Mouse (Mus musculus) midbrain, embryonic 16.5 days (tissue): Measurements from ENCODE around the gene Sft2d2. TPM values are rescaled to one million over a fixed set of nuclear protein-coding genes. Genes with fewer than 3 reads are reported as not detected.

Experiments used
- ATAC-seq: fragments of 200-750 bp; cut with Nextera tagmentation; 2 replicates; pipeline ENCODE4 v1.8.0; 2017; ENCODE audit warnings: moderate TSS enrichment
- H3K27ac ChIP-seq: fragments of 300-500 bp; sonication (generic); 2 replicates; pipeline ENCODE4 v1.5.1; 2014; ENCODE audit warnings: mild to moderate bottlenecking, low read length, mixed read lengths
- H3K27me3 ChIP-seq: fragments of 300-500 bp; sonication (generic); 2 replicates; pipeline ENCODE4 v1.6.1; 2014; ENCODE audit warnings: low read depth, low read length, mixed read lengths; ENCODE audit not compliant: control insufficient read depth, insufficient read depth
- H3K36me3 ChIP-seq: fragments of 300-500 bp; sonication (generic); 2 replicates; pipeline ENCODE4 v1.6.1; 2014; ENCODE audit warnings: mild to moderate bottlenecking, low read length, moderate library complexity, mixed read lengths; ENCODE audit not compliant: control insufficient read depth, insufficient read depth
- H3K4me1 ChIP-seq: fragments of 300-500 bp; sonication (generic); 2 replicates; pipeline ENCODE4 v1.6.1; 2014; ENCODE audit warnings: mild to moderate bottlenecking, low read length, mixed read lengths; ENCODE audit not compliant: control insufficient read depth, insufficient read depth
- H3K4me2 ChIP-seq: fragments of 300-500 bp; sonication (generic); 2 replicates; pipeline ENCODE4 v1.6.1; 2014; ENCODE audit warnings: mild to moderate bottlenecking, low read length, mixed read lengths
- H3K4me3 ChIP-seq: fragments of 300-500 bp; sonication (generic); 2 replicates; pipeline ENCODE4 v1.5.1; 2014; ENCODE audit warnings: low read depth, mild to moderate bottlenecking, low read length, moderate library complexity, mixed read lengths
- H3K9ac ChIP-seq: fragments of 300-500 bp; sonication (generic); 2 replicates; pipeline ENCODE4 v1.6.1; 2014; ENCODE audit warnings: low read depth, low read length, mixed read lengths
- H3K9me3 ChIP-seq: fragments of 300-500 bp; sonication (generic); replicated peaks from 2 replicates; pipeline ENCODE4 v1.6.1; 2014; ENCODE audit warnings: mild to moderate bottlenecking, low read length, mixed read lengths; ENCODE audit not compliant: control insufficient read depth, poor library complexity, severe bottlenecking
- WGBS: fragments of 180-500 bp; shearing (Covaris S2); extraction: QIAGEN DNeasy Blood & Tissue Kit; methylation state at CpG from one replicate; pipeline ENCODE4 v1.1.7; 2014; 5-methylcytosine and 5-hydroxymethylcytosine counted together
- polyA plus RNA-seq: library from polyadenylated mRNA; unstranded; fragments of >200 nt; fragmentation: Nextera tagmentation; extraction: Ambion mirVana; gene quantifications from 2 replicates; pipeline ENCODE4 v1.2.1, GENCODE M21; 2015

The Sft2d2 gene
- polyA plus RNA-seq, 1 experiment from 2014 or later, result 5.9 TPM

DNA sequence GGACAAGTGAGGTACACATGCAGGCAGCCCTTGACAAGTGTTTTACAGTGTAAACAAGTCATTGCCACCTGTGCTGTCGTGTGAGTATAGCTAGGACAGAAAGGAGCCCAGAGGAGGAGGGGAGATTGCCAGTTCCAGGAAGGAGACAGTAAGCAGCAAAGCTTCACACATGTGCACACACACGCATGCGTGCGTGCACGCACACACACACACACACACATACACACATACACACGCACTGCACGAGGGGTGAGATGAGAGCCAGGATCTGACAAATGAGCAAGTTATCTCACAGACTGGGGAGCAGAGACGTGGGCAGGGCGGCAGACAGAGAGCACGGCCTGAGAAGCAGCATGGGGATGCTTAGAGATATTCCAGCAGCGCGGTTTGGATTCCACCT, 7.7 kb downstream of the Sft2d2 start:
- ATAC-seq, result peak; percentile 40; the same call in 1 of the 2 replicates
- Histone ChIP-seq H3K27ac (no peak overlapping the region), H3K9me3 (no peaks in the 10 kb centered on the region), H3K4me2 (no peak overlapping the region), H3K4me3 (no peak overlapping the region), H3K36me3 (no peaks in the 10 kb centered on the region), H3K9ac (no peak overlapping the region), H3K27me3 (no peaks in the 10 kb centered on the region), H3K4me1 (peaks cover 4% of the 10 kb centered on the region; the same call in 1 of the 2 replicates)
- 78% methylated on average over 12 of the region's 12 CpGs for WGBS

DNA sequence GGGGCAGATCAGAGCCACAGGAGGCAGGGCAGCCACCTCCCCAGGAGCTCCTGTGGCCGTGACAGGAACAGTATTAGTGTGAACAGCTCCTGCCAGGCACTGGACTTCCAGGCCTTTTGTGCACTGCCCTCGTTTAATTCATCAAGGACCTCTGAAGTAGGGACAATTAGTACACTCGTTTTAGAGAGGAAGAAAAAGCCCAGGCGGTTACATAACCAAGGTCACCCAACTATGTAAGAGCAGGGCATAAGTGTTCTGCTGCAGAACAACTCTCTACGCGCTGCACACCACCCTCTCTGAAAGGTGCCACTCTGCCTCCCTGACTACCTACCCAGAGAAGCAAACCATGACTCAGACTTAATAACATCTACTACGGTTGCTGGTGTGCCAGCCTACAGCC, 9.1 kb downstream of the Sft2d2 start:
- ATAC-seq, result no peak
- Histone ChIP-seq H3K27ac (no peak overlapping the region), H3K9ac (no peak overlapping the region), H3K9me3 (no peaks in the 10 kb centered on the region), H3K36me3 (no peaks in the 10 kb centered on the region), H3K4me2 (no peak overlapping the region), H3K4me1 (peaks cover 4% of the 10 kb centered on the region; the same call in 1 of the 2 replicates), H3K27me3 (no peaks in the 10 kb centered on the region), H3K4me3 (no peak overlapping the region)
- 63% methylated on average over 7 of the region's 7 CpGs for WGBS

DNA sequence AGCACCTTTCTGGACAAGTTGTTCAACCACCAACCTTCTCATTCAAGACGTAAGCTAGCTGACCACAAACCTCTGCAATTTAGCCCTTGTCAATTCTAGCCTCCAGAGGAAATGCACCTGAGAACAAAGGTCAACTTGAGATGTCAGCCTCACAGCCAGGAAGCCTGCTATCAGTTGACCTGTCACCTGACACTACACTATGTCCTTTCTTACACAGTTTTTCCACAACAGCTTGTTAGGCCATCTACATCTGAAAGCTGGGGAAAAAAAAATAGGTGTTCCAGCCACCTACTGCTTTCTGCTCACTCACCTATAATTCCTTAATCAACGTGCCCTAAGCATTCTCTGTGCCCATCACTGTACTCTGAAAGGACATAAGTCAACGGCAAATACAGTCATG, 10.1 kb downstream of the Sft2d2 start:
- no peak for ATAC-seq
- no peaks in the 10 kb centered on the region for H3K27me3 ChIP-seq
- 91% methylated on average over 3 of the region's 3 CpGs for WGBS
- H3K9me3 ChIP-seq, result no peaks in the 10 kb centered on the region
- no peak overlapping the region for H3K9ac ChIP-seq
- no peak overlapping the region for H3K27ac ChIP-seq
- peaks cover 4% of the 10 kb centered on the region; the same call in 1 of the 2 replicates for H3K4me1 ChIP-seq
- no peaks in the 10 kb centered on the region for H3K36me3 ChIP-seq
- no peak overlapping the region for H3K4me2 ChIP-seq
- no peak overlapping the region for H3K4me3 ChIP-seq

DNA sequence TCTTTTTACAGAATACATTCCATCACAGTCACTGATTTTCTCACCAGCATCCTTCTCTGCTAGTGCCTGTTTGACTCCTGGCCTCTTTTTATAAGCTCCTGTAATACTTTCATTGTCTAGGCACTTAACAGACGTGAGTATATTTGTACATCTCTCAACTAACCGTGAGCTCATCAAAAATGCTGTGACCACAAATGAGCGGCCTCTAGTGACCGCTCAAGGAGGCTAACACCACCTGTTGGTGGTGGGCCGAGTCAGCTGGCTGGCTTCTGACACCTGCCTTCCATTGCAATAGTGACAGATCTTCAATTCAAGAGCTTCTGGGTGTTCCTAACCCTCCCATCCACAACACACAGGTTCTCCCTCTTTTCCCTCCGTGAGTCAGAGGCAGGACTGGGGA, 10.8 kb downstream of the Sft2d2 start:
- WGBS, result 75% methylated on average over 6 of the region's 6 CpGs
- H3K36me3 ChIP-seq, result no peaks in the 10 kb centered on the region
- H3K27me3 ChIP-seq, result no peaks in the 10 kb centered on the region
- no peaks in the 10 kb centered on the region for H3K9me3 ChIP-seq
- H3K27ac ChIP-seq, result no peak overlapping the region
- no peak overlapping the region for H3K4me2 ChIP-seq
- H3K9ac ChIP-seq, result no peak overlapping the region
- H3K4me3 ChIP-seq, result no peak overlapping the region
- peaks cover 4% of the 10 kb centered on the region; the same call in 1 of the 2 replicates for H3K4me1 ChIP-seq
- ATAC-seq, result no peak

DNA sequence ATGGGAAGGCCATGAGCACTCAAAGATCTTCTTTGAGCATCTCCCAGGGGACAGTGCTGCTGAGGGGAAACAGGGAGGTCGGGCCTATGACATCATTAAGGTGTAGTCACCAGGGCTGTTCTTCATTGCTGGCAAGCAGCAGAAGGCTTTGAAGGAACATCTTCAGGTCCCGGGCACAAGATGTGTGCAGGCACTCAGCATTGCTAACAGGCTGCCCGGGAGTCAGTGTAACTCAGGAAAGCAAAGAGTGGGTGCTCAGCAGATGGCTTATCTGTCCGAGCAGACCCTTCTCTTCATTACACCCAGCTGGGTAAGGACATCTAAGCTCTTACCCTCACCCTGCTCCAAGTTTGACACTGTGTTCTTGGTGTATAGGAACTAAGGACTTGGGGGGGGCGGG, 14.9 kb downstream of the Sft2d2 start:
- 82% methylated on average over 5 of the region's 5 CpGs for WGBS
- H3K27ac ChIP-seq, result no peak overlapping the region
- no peak for ATAC-seq
- H3K9ac ChIP-seq, result no peak overlapping the region
- no peaks in the 10 kb centered on the region for H3K27me3 ChIP-seq
- H3K4me2 ChIP-seq, result no peak overlapping the region
- no peaks in the 10 kb centered on the region for H3K9me3 ChIP-seq
- H3K4me1 ChIP-seq, result no peaks in the 10 kb centered on the region
- no peak overlapping the region for H3K4me3 ChIP-seq
- no peaks in the 10 kb centered on the region for H3K36me3 ChIP-seq

DNA sequence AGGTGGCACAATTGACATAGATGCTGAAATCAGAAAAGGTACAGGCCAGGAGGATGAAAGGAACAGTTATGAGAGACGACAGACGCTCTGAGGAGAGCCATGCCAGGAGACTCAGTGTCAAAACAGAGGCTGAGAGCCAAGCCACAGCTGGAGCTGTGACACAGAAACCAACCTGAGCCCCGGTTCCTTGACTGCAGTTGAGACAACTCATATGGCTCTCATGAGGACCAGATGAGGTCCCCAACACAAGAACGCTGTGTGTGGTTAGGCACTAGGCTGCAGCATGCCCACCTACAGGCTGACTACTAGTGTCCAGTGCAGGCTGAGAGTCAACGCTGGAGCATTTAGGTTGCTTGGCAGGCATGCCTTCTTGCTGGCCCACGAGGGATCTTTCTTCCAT, 16.2 kb downstream of the Sft2d2 start:
- Histone ChIP-seq H3K4me1 (no peaks in the 10 kb centered on the region), H3K36me3 (no peaks in the 10 kb centered on the region), H3K9ac (no peak overlapping the region), H3K27ac (no peak overlapping the region), H3K4me3 (no peak overlapping the region), H3K27me3 (no peaks in the 10 kb centered on the region), H3K4me2 (no peak overlapping the region), H3K9me3 (no peaks in the 10 kb centered on the region)
- no peak for ATAC-seq
- WGBS, result 89% methylated on average over 6 of the region's 6 CpGs

DNA sequence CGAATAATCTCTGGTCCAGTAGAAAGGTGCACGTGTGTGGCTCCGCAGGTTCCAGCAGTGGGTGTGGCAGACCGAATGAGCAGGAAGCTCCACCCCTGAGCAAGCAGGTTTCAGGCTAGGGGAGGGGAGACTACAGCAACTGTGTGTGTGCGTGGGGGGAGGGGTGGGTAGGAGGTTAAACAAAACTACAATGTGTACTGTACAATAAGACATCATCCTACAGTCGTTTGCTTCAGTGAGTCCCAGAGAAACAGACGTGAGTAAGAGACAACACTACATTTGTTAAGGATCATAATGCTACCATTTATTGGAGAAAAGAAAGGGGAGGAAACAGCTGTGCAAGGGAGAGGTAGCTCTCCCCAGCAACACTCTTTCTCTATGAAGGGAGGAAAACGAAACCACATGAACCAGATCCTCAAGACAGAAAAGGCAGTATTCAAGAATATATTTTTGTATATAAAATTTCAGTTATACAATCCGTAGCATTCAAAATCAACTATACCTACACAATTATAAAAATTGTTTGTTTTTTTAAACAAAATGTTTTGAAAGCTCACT, 20.1 kb downstream of the Sft2d2 start:
- Histone ChIP-seq H3K4me1 (no peaks in the 10 kb centered on the region), H3K27ac (no peak overlapping the region), H3K27me3 (no peaks in the 10 kb centered on the region), H3K4me3 (no peak overlapping the region), H3K4me2 (no peak overlapping the region), H3K36me3 (no peaks in the 10 kb centered on the region), H3K9ac (no peak overlapping the region), H3K9me3 (no peaks in the 10 kb centered on the region)
- 62% methylated on average over 6 of the region's 9 CpGs for WGBS
- no peak for ATAC-seq

DNA sequence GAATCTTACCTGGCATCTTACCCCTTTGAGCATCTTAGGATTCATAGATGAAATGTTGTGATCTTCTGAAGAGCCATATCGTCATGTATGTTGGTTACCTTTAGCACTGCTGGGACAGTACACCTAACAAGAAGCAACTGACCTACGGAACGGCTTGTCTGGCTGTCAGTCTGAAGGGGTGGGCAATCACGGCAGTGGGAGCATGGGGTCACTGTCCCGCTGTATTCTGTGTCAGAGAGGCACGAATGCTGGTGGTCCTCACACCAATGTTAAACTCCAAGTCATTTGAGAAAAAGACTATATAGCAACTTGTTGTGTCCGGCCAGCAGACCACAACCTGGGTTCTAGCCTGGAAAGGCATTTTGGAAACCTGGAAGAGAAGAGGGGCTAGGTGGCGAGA, 23.0 kb downstream of the Sft2d2 start:
- Histone ChIP-seq H3K9ac (no peak overlapping the region), H3K9me3 (no peaks in the 10 kb centered on the region), H3K4me3 (no peak overlapping the region), H3K4me1 (no peaks in the 10 kb centered on the region), H3K36me3 (no peaks in the 10 kb centered on the region), H3K27ac (no peak overlapping the region), H3K4me2 (no peak overlapping the region), H3K27me3 (no peaks in the 10 kb centered on the region)
- no peak for ATAC-seq
- WGBS, result 80% methylated on average over 7 of the region's 8 CpGs

DNA sequence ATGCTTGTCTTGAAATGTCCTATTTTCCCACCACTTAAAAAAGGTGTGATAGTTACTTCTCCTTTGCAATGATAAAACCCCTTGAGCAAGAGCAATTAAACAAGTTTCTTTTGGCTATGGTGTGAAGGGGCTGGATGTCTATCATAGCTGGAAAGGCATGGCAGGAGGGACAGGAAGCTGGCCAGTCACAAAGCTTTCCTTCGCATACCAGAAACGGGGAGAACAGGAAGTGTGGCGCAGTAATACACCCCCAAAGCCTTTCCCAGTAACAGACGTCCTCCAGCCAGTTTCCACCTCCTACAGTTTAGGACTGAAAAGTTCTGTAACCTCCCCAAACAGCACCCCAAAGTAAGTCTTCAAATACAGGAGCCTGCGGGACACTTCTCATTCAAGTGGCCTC, 24.1 kb downstream of the Sft2d2 start:
- H3K9me3 ChIP-seq, result no peaks in the 10 kb centered on the region
- H3K27ac ChIP-seq, result no peak overlapping the region
- WGBS, result 83% methylated on average over 5 of the region's 5 CpGs
- no peaks in the 10 kb centered on the region for H3K4me1 ChIP-seq
- H3K36me3 ChIP-seq, result no peaks in the 10 kb centered on the region
- H3K4me3 ChIP-seq, result no peak overlapping the region
- no peak overlapping the region for H3K9ac ChIP-seq
- no peaks in the 10 kb centered on the region for H3K27me3 ChIP-seq
- ATAC-seq, result no peak
- no peak overlapping the region for H3K4me2 ChIP-seq
